ENCODE assay signal across 14 mouse cellular contexts in the genomic region with DNA sequence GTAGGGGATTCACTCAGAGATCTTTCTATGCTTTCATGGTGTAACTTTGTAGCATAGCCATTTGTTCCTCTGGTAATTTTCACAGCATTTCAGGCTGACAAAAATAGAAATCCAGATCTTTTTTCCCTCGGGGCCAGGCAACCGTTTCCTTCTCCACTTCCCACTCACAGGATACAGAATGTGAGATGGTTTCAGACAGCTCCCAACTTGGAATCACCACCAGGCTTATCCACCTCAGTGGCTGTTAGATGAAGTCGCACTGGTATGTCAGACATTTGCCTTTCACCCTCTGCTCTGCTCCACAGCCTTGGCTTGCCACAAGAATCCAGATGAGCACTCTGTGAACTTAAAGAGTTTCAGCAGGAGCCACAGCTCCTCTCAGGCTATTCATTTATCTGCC. TPM values are rescaled to one million over a fixed set of nuclear protein-coding genes. Genes with fewer than 3 reads are reported as not detected.
DNase-seq lines count a peak whose midpoint lies in the region; ATAC-seq and TF ChIP-seq lines count a peak whose summit lies in the region.
"Had no signal": no experiment of that assay in that cellular context is flagged by ENCODE, and none has a peak within 500 bp of the region (broad histone marks: within the 10 kb centered on the region; RNA-seq: fewer than 3 reads in every experiment).

No protein-coding gene starts in this region.

- TF ChIP-seq CTCF in forebrain, postnatal 0 days (IDR thresholded peaks at IDR 0.05; ENCODE audit: low read depth) = no peak

- no peak overlapping the region for H3K27ac ChIP-seq in forebrain, postnatal 0 days (ENCODE audit: low read depth, low read length)
- H3K27ac ChIP-seq in forebrain, embryonic 14.5 days (ENCODE audit: low read depth, low read length) = no peak overlapping the region
- H3K27ac ChIP-seq in hindbrain, embryonic 16.5 days (ENCODE audit: low read depth, low read length) = peak overlapping the region; percentile 12; the same call in 1 of the 2 replicates
- H3K27ac ChIP-seq in hindbrain, embryonic 10.5 days = no peak overlapping the region

- intact Hi-C loops in left cerebral cortex, postnatal 25 days (cut with DNase I) = loop anchor here (2.0 to 5.0 kb wide), 3 partner anchors 34 to 56 kb away; no protein-coding TSS in a partner anchor

- no peaks in the 10 kb centered on the region for H3K9me3 ChIP-seq in forebrain, postnatal 0 days (ENCODE audit: low read length)
- no peaks in the 10 kb centered on the region for H3K9me3 ChIP-seq in forebrain, embryonic 14.5 days (replicated peaks; ENCODE audit: control insufficient read depth, low read length)
- no peaks in the 10 kb centered on the region for H3K9me3 ChIP-seq in hindbrain, embryonic 16.5 days (ENCODE audit: control insufficient read depth, low read length)
- no peaks in the 10 kb centered on the region for H3K9me3 ChIP-seq in hindbrain, embryonic 10.5 days

- no peak overlapping the region for H3K4me2 ChIP-seq in forebrain, postnatal 0 days (ENCODE audit: low read depth)
- H3K4me2 ChIP-seq in forebrain, embryonic 14.5 days (ENCODE audit: low read length) = no peak overlapping the region
- no peak overlapping the region for H3K4me2 ChIP-seq in hindbrain, embryonic 16.5 days (ENCODE audit: low read length)

- DNase-seq in forebrain, postnatal 0 days = no peak
- no peak for DNase-seq in forebrain, embryonic 14.5 days (ENCODE audit: low spot score)
- DNase-seq in hindbrain, embryonic 10.5 days (ENCODE audit: low spot score) = no peak
- peak; percentile 22 for DNase-seq in Muller cell, postnatal 12 days (ENCODE audit: inconsistent ontology term)
- peak; percentile 47 to 89 for DNase-seq in left cerebral cortex, postnatal 25 days (ENCODE audit: low spot score in 2 of 2)
- DNase-seq in B cell, adult 2 months = no peak
- DNase-seq in urinary bladder, postnatal 10 days (ENCODE audit: low spot score) = no peak
- DNase-seq: adrenal gland, postnatal 36 days; cerebellum, adult 11 months; gastrocnemius, postnatal 10 days; kidney, adult 11 months; kidney, postnatal 4 days had no signal

- ATAC-seq in forebrain, postnatal 0 days = 0 out of 2 replicates have a peak, but pooled peaks have one; percentile 26
- no peak for ATAC-seq in forebrain, embryonic 14.5 days
- ATAC-seq in hindbrain, embryonic 16.5 days = no peak

- H3K36me3 ChIP-seq in forebrain, postnatal 0 days (ENCODE audit: insufficient read depth) = no peaks in the 10 kb centered on the region
- no peaks in the 10 kb centered on the region for H3K36me3 ChIP-seq in forebrain, embryonic 14.5 days (ENCODE audit: control insufficient read depth, insufficient read depth, low read length)
- H3K36me3 ChIP-seq in hindbrain, embryonic 16.5 days (ENCODE audit: control insufficient read depth, insufficient read depth, low read length) = no peaks in the 10 kb centered on the region
- H3K36me3 ChIP-seq in hindbrain, embryonic 10.5 days = no peaks in the 10 kb centered on the region

- peaks cover 6% of the 10 kb centered on the region; the same call in 1 of the 2 replicates for H3K4me1 ChIP-seq in forebrain, postnatal 0 days (ENCODE audit: insufficient read depth)
- no peaks in the 10 kb centered on the region for H3K4me1 ChIP-seq in forebrain, embryonic 14.5 days (ENCODE audit: control insufficient read depth, insufficient read depth, low read length)
- peaks cover 5% of the 10 kb centered on the region for H3K4me1 ChIP-seq in hindbrain, embryonic 16.5 days (ENCODE audit: control insufficient read depth, insufficient read depth, low read depth, low read length)
- H3K4me1 ChIP-seq in hindbrain, embryonic 10.5 days (replicated peaks) = peaks cover 45% of the 10 kb centered on the region

- H3K9ac ChIP-seq in forebrain, postnatal 0 days = no peak overlapping the region
- no peak overlapping the region for H3K9ac ChIP-seq in forebrain, embryonic 14.5 days (ENCODE audit: low read length)
- no peak overlapping the region for H3K9ac ChIP-seq in hindbrain, embryonic 16.5 days (ENCODE audit: low read depth, low read length)

- H3K27me3 ChIP-seq in forebrain, postnatal 0 days (ENCODE audit: insufficient read depth, low read length) = no peaks in the 10 kb centered on the region
- no peaks in the 10 kb centered on the region for H3K27me3 ChIP-seq in forebrain, embryonic 14.5 days (replicated peaks; ENCODE audit: control insufficient read depth, insufficient read depth, low read length)
- no peaks in the 10 kb centered on the region for H3K27me3 ChIP-seq in hindbrain, embryonic 16.5 days (replicated peaks; ENCODE audit: control insufficient read depth, insufficient read depth, low read length)
- H3K27me3 ChIP-seq in hindbrain, embryonic 10.5 days (ENCODE audit: insufficient read depth, poor library complexity, severe bottlenecking) = no peaks in the 10 kb centered on the region

- no peak overlapping the region for H3K4me3 ChIP-seq in forebrain, postnatal 0 days (ENCODE audit: low read depth, low read length)
- no peak overlapping the region for H3K4me3 ChIP-seq in forebrain, embryonic 14.5 days (ENCODE audit: low read depth, low read length)
- H3K4me3 ChIP-seq in hindbrain, embryonic 16.5 days (ENCODE audit: low read length) = no peak overlapping the region
- no peak overlapping the region for H3K4me3 ChIP-seq in hindbrain, embryonic 10.5 days
- H3K4me3 ChIP-seq: erythroblast, embryonic 14.5 days had no signal

- WGBS in forebrain, postnatal 0 days = 50% methylated on average over 3 of the region's 3 CpGs
- 80% methylated on average over 3 of the region's 3 CpGs for WGBS in forebrain, embryonic 14.5 days
- WGBS in hindbrain, embryonic 16.5 days = 50% methylated on average over 3 of the region's 3 CpGs
- 71% methylated on average over 3 of the region's 3 CpGs for WGBS in hindbrain, embryonic 10.5 days

RNA-seq across cellular contexts. Expression of gene Kalrn, which starts 48.1 kb away (rescaled TPM):
- 134 and 148 TPM in 2 replicates for total RNA-seq in forebrain, postnatal 0 days (2014; rRNA removed)
- polyA plus RNA-seq in forebrain, postnatal 0 days (2015; fragmentation: Nextera tagmentation; extraction: Ambion mirVana) = 16.4 and 23.6 TPM in 2 replicates
- 19.7 and 26.2 TPM in 2 replicates for polyA plus RNA-seq in forebrain, embryonic 14.5 days (2014; fragmentation: Nextera tagmentation; extraction: Ambion mirVana)
- 20.9 and 23.3 TPM in 2 replicates for polyA plus RNA-seq in hindbrain, embryonic 16.5 days (2015; fragmentation: Nextera tagmentation; extraction: Ambion mirVana)
- 14.2 and 16.6 TPM in 2 replicates for polyA plus RNA-seq in hindbrain, embryonic 10.5 days (2016; fragmentation: Nextera tagmentation; extraction: Ambion mirVana)
- total RNA-seq in left cerebral cortex, postnatal 25 days (2021) = 100 to 1,000 TPM; 478 to 544 TPM

Comparison
In these comparisons a context has a peak if more than half of its experiments do, and no peak if none do; other contexts are left out.
1. DNase-seq: peak in Muller cell, postnatal 12 days (single experiment) and left cerebral cortex, postnatal 25 days (2 of 2); none in forebrain, postnatal 0 days (single experiment), forebrain, embryonic 14.5 days (single experiment), hindbrain, embryonic 10.5 days (single experiment), B cell, adult 2 months (0 of 2) and urinary bladder, postnatal 10 days (single experiment).